Mouse (Mus musculus) kidney, adult 2 months (tissue): ENCODE data around the gene Fam81b. TPM values are rescaled to one million over a fixed set of nuclear protein-coding genes. Genes with fewer than 3 reads are reported as not detected.
"Not testable (repeated sequence)": the region's sequence is repeated elsewhere in the genome, so short reads cannot be mapped to it uniquely, and the experiment has no call there.

Source experiments
- DNase-seq: peaks from one replicate; pipeline ENCODE4 v3.0.0; 2021
- H3K27ac ChIP-seq: fragments of 200-500 bp; 2 replicates; pipeline ENCODE4 v1.5.1; 2012; ENCODE audit warnings: low read depth, low read length, control low read depth, inconsistent platforms; ENCODE audit not compliant: insufficient read depth
- H3K27me3 ChIP-seq: fragments of 200-500 bp; replicated peaks from 2 replicates; pipeline ENCODE4 v1.6.1; 2012; ENCODE audit warnings: mild to moderate bottlenecking, moderate library complexity, low read length, inconsistent platforms; ENCODE audit not compliant: control insufficient read depth, insufficient read depth
- H3K36me3 ChIP-seq: fragments of 200-500 bp; 2 replicates; pipeline ENCODE4 v1.6.1; 2012; ENCODE audit warnings: mild to moderate bottlenecking, moderate library complexity, low read length, inconsistent platforms; ENCODE audit not compliant: control insufficient read depth, insufficient read depth
- H3K4me1 ChIP-seq: fragments of 200-500 bp; 2 replicates; pipeline ENCODE4 v1.6.1; 2011; ENCODE audit warnings: low read length; ENCODE audit not compliant: control insufficient read depth, insufficient read depth
- H3K4me3 ChIP-seq: fragments of 200-500 bp; 2 replicates; pipeline ENCODE4 v1.5.1; 2011; ENCODE audit warnings: mild to moderate bottlenecking, low read depth, low read length, control low read depth; ENCODE audit not compliant: insufficient read depth
- CTCF ChIP-seq: fragments of 200-500 bp; conservative IDR thresholded peaks from 2 replicates; pipeline ENCODE4 v1.5.1; 2011; ENCODE audit warnings: low read depth, mild to moderate bottlenecking, control low read depth, low read length, moderate library complexity, mixed read lengths; ENCODE audit not compliant: insufficient read depth, insufficient read length
- POLR2A ChIP-seq: fragments of 200-500 bp; IDR thresholded peaks from one replicate; pipeline ENCODE4 v1.6.1; 2011; ENCODE audit warnings: low read depth, low read length, control low read depth
- WGBS: fragments of 180-500 bp; shearing (Covaris S2); methylation state at CpG from one replicate; pipeline ENCODE4 v1.1.7; 2018; 5-methylcytosine and 5-hydroxymethylcytosine counted together
- polyA plus RNA-seq: library from polyadenylated mRNA; depleted of rRNA; stranded (reverse); fragments of >200 nt; gene quantifications from 2 replicates; pipeline ENCODE4 v1.2.3, GENCODE M21; 2012; rRNA removed

Gene Fam81b
- polyA plus RNA-seq, result not detected in 2 replicates

DNA sequence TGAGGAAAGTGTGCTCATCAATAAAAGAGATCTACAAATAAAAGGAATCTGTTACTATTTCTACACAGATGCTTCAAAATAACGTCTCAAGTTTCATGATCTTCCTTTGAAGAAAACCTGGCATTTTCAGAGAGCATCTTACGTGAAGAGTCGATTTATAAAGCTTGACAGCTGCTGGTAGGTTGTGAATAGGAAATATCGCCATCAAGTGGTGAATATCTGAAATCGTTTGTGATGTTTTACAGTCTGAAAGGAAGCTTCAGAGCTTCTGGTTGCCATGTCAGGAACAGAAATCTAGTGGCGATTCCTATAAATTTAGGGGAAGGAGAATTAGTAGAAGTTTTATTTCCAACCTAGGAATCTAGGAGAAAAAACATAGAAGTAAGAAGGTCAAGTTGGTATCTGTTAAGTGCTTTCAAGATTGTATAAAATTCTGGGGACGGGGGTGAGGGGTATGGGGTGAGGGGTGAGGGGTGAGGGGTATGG lies at the start of gene Fam81b:
Gene Fam81b (minus strand): TSS at position 436 of the 486 bp plus-strand sequence.
- WGBS, result 34% methylated on average over 7 of the region's 7 CpGs
- Histone ChIP-seq H3K27me3 (no peaks in the 10 kb centered on the region), H3K4me1 (no peaks in the 10 kb centered on the region; the same call in 1 of the 2 replicates), H3K27ac (no peak within 1 kb of the TSS), H3K4me3 (no peak within 1 kb of the TSS), H3K36me3 (no peaks in the 10 kb centered on the region)
- peak; percentile 10 for DNase-seq
- no peak for TF ChIP-seq POLR2A
- TF ChIP-seq CTCF, result no peak

DNA sequence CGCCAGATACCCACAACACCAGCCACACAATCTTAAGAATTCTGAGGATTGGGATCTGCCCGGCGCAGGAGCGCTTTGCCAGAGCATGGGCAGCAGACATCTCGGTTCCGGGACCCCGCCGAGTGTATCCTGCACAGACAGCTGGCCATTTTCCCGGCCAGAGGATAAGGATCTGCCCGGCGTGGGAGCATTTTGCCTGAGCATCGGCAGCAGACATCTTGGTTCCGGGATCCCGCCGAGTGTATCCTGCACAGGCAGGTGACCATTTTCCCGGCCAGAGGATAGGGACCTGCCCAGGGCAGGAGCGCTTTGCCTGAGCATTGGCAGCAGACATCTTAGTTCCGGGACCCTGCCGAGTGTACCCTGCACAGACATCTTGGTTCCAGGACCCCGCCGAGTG lies 41.1 kb upstream of the Fam81b start:
- H3K4me1 ChIP-seq, H3K36me3 ChIP-seq, H3K27me3 ChIP-seq, H3K27ac ChIP-seq, H3K4me3 ChIP-seq, DNase-seq: not testable (repeated sequence)
- WGBS, result 88% methylated on average over 21 of the region's 21 CpGs

DNA sequence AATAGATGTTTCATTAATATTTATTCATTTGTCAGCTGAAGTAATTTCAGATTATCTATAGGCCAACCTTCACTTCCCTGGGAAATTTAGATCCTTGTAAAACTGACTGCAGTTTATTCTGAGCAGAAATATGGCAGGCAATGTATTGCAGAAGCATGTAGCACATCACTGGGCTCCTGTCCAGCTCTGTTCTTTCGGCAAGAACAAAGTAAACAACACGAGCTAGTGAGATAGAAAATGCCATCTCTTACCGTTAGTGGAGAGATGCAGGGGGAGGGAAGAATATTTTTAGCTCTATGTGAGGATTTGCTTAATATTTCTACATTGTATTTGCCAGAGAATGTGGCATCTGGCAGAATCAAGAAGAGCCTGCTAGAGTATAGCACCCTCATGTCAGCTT lies 13.8 kb upstream of the Fam81b start:
- WGBS, result 43% methylated on average over 3 of the region's 3 CpGs
- H3K27me3 ChIP-seq, result no peaks in the 10 kb centered on the region
- no peak overlapping the region for H3K27ac ChIP-seq
- H3K4me1 ChIP-seq, result no peaks in the 10 kb centered on the region
- no peak for TF ChIP-seq CTCF
- TF ChIP-seq POLR2A, result no peak
- no peak for DNase-seq
- no peak overlapping the region for H3K4me3 ChIP-seq
- no peaks in the 10 kb centered on the region for H3K36me3 ChIP-seq

DNA sequence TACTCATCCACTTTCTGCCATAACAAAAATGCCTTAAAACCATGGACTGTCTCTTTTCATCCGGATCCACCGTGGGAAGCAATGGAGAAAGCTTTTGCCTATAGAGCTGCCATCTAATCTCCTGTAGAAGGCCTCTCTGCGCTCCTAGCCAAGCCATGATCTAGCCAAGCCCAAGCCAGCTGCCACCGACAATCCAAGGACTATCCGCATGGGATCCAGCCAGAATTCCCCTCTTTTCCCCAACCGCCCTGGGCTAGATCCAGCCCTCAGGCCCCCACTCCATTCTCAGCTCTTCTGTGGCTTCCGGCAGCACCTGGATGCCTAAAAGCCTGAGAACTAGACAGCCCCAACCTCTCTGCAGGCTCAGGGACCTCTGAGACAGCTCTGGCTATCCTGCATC lies 6.7 kb upstream of the Fam81b start:
- TF ChIP-seq CTCF (no peak), POLR2A (no peak)
- Histone ChIP-seq H3K4me1 (no peaks in the 10 kb centered on the region; the same call in 1 of the 2 replicates), H3K27ac (no peak overlapping the region), H3K4me3 (no peak overlapping the region), H3K36me3 (no peaks in the 10 kb centered on the region), H3K27me3 (no peaks in the 10 kb centered on the region)
- no peak for DNase-seq
- 87% methylated on average over 7 of the region's 7 CpGs for WGBS

DNA sequence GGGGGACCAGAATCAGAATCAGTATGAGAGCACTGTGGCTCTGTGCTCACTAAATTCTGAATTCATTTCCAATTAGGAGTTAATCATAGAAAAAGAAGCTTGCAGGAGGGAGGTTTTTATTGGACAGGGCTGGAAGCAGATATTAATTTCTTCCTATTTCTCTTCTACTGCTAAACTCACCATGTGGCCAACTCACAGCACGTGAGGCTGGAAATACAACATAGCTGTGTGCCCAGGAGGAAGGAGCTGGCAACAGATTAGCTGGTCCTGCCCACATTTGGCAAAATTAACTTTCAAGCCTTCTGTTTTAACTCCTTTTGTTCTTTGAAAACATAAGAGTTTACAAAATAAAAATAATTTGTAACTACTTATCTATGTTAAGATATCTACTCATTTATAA lies 3.9 kb upstream of the Fam81b start:
- no peak for DNase-seq

DNA sequence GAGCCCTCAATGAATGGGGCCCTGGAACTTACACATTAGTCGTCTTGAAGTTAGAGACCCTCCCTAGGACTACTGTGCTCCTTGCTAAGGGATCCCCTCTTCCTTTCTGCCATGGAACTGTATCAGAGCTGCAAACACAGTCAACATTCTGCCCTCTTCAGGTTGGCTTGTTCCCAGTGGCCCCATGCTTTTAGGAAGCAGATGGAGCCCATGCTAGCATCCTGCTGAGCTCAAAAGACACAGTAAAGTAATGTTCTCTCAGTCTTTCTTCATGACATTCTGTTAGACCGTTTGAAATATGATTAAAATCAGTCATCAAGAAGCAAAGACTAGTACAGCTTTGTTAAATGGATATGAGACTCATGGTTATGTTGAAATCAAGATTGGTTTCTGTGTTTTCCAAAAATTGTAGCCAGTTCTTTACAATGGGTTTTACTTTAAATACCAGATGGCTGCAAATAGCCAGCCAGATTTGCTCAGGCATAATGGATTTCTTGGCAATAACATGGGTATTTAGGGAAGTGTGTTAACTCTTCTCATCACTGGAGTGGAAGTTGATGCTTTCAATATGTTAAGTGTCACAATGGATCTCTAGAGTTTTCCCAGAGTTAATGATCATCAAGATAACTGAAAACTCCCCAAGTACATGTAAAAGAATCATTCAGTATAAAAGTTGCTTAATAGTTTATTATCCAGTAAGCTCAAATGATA lies 938 bp upstream of the Fam81b start:
- 60% methylated on average over 2 of the region's 2 CpGs for WGBS

More for the DNA sequence above, 3.9 kb upstream of the Fam81b start:
- Histone ChIP-seq H3K27ac (no peak overlapping the region), H3K36me3 (no peaks in the 10 kb centered on the region), H3K4me3 (no peak overlapping the region), H3K27me3 (no peaks in the 10 kb centered on the region), H3K4me1 (no peaks in the 10 kb centered on the region; the same call in 1 of the 2 replicates)
- WGBS, result 50% methylated on average over 1 of the region's 1 CpGs
- no peak for TF ChIP-seq CTCF
- TF ChIP-seq POLR2A, result no peak

DNA sequence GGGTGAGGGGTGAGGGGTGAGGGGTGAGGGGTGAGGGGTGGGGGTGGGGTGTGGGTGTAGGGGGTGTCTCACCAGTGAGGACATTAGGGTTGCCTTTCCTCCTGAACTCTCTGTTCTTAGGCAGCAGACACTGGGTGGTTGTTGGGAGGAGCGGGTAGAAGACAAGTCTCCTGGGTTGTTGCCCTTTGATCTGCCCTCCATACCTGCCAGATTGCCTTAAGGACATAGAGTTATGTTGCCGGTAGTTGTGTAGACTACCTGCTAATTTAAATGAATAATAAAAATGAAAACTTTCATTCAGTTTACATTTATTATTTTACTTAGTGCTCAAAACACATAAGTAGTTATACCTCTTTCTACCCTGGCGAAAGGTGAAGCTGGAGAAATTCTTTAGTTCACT lies 369 bp upstream of the Fam81b start:
- Histone ChIP-seq H3K27me3 (no peaks in the 10 kb centered on the region), H3K36me3 (no peaks in the 10 kb centered on the region), H3K4me1 (no peaks in the 10 kb centered on the region; the same call in 1 of the 2 replicates), H3K27ac (no peak overlapping the region), H3K4me3 (no peak overlapping the region)
- 74% methylated on average over 3 of the region's 3 CpGs for WGBS
- TF ChIP-seq POLR2A (no peak), CTCF (no peak)
- no peak for DNase-seq

More for the DNA sequence above, 938 bp upstream of the Fam81b start:
- TF ChIP-seq POLR2A (no peak), CTCF (no peak)
- Histone ChIP-seq H3K4me1 (no peaks in the 10 kb centered on the region; the same call in 1 of the 2 replicates), H3K4me3 (no peak overlapping the region), H3K27ac (no peak overlapping the region), H3K27me3 (no peaks in the 10 kb centered on the region), H3K36me3 (no peaks in the 10 kb centered on the region)
- DNase-seq, result no peak

DNA sequence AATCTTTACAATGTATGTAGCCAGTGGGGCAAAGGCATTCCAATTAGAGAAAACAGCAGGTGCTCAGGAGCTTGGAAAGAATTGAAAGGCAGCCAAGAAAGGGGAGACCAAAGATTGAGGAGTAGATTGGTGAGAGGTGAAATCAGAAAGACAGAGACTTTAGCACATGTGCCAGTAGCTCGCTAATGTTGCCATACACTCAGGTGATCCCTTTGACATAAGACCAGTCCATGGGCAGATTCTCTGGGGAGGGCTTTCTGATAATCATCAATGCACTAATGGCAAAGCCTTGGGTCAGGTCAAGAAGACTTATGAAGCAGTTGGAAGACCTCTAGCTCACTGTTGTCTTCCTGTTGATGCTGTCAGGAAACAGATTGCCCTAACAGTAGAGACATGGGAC lies 671 bp downstream of the Fam81b start:
- Histone ChIP-seq H3K27me3 (no peaks in the 10 kb centered on the region), H3K4me3 (no peak overlapping the region), H3K4me1 (no peaks in the 10 kb centered on the region; the same call in 1 of the 2 replicates), H3K27ac (no peak overlapping the region), H3K36me3 (no peaks in the 10 kb centered on the region)
- 83% methylated on average over 1 of the region's 1 CpGs for WGBS
- TF ChIP-seq POLR2A (no peak), CTCF (no peak)
- DNase-seq, result no peak
